Mouse (Mus musculus): ENCODE data around the gene Scgb2b2. TPM values are rescaled to one million over a fixed set of nuclear protein-coding genes. Genes with fewer than 3 reads are reported as not detected.

Scgb2b2 gene
- polyA plus RNA-seq (2012; rRNA removed) = not detected in 2 replicates

DNA sequence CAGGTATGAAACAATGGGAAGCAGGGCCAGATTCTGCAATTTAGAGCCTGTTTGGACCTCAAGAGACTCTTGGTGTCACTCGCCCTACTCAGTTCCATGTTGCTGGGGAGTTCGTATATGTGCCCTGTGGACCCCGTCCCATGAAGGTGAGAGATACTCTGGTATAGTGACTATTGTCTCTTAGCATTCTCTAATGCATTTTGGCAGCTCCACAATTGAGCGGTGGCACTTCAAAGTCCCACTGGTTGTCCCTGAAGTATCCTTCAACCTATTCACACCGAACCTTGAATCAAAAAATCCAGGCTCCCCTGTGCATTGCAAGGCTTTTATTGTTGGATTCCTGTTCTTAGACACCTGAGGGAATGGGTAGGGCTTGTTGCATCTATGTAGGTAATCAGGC, at the start of gene Scgb2b2:
TSS of gene Scgb2b2 (plus strand) at position 301 of the 400 bp plus-strand sequence.
- DNase-seq (ENCODE audit: low read depth, low spot score) = no peak
- 84% methylated on average over 5 of the region's 5 CpGs for WGBS

GRCm38 (mm10) chr7:31291721-31292120, 1.4 kb downstream of the Scgb2b2 start, which contains the start of gene Scgb1b2:
Gene Scgb1b2 (minus strand): TSS chr7:31291821.
- 84% methylated on average over 3 of the region's 3 CpGs for WGBS
- DNase-seq (ENCODE audit: low read depth, low spot score) = no peak

Other genes with a start within 250 kb of the Scgb2b2 start
- 49.2 and 54.5 TPM in 2 replicates for gene Fxyd5, start 248.0 kb upstream of the Scgb2b2 start, polyA plus RNA-seq (2012; rRNA removed)
- gene Fxyd7, start 239.0 kb upstream of the Scgb2b2 start, polyA plus RNA-seq (2012; rRNA removed) = 2.6 and 4.2 TPM in 2 replicates
- gene Fxyd1, start 233.3 kb upstream of the Scgb2b2 start, polyA plus RNA-seq (2012; rRNA removed) = 80.0 and 106 TPM in 2 replicates
- gene Lgi4, start 231.2 kb upstream of the Scgb2b2 start, polyA plus RNA-seq (2012; rRNA removed) = 2.9 and 3.5 TPM in 2 replicates
- 46.5 and 63.0 TPM in 2 replicates for gene Fxyd3, start 213.8 kb upstream of the Scgb2b2 start, polyA plus RNA-seq (2012; rRNA removed)
- 3.8 and 4.1 TPM in 2 replicates for gene Hpn, start 175.2 kb upstream of the Scgb2b2 start, polyA plus RNA-seq (2012; rRNA removed)
- gene Scn1b, start 163.5 kb upstream of the Scgb2b2 start, polyA plus RNA-seq (2012; rRNA removed) = 14.0 and 15.5 TPM in 2 replicates
- gene Gramd1a, start 134.6 kb upstream of the Scgb2b2 start, polyA plus RNA-seq (2012; rRNA removed) = 45.0 and 47.4 TPM in 2 replicates
- gene Scgb1b2, start 1.3 kb downstream of the Scgb2b2 start, polyA plus RNA-seq (2012; rRNA removed) = not detected in 2 replicates
- gene Scgb2b3, start 71.6 kb downstream of the Scgb2b2 start, polyA plus RNA-seq (2012; rRNA removed) = not detected in 2 replicates
- not detected in 2 replicates for gene Scgb1b3, start 85.1 kb downstream of the Scgb2b2 start, polyA plus RNA-seq (2012; rRNA removed)